Mouse (Mus musculus) frontal cortex, adult (tissue): ENCODE results near the gene Fam47e.
"Not testable (repeated sequence)": the region's sequence is repeated elsewhere in the genome, so short reads cannot be mapped to it uniquely, and the experiment has no call there.

Experiments
- ATAC-seq: cut with Nextera tagmentation; 2 replicates; pipeline ENCODE4 v1.9.2; 2017; ENCODE audit warnings: mild to moderate bottlenecking, moderate library complexity, mixed read lengths; ENCODE audit not compliant: low TSS enrichment

Fam47e gene

DNA sequence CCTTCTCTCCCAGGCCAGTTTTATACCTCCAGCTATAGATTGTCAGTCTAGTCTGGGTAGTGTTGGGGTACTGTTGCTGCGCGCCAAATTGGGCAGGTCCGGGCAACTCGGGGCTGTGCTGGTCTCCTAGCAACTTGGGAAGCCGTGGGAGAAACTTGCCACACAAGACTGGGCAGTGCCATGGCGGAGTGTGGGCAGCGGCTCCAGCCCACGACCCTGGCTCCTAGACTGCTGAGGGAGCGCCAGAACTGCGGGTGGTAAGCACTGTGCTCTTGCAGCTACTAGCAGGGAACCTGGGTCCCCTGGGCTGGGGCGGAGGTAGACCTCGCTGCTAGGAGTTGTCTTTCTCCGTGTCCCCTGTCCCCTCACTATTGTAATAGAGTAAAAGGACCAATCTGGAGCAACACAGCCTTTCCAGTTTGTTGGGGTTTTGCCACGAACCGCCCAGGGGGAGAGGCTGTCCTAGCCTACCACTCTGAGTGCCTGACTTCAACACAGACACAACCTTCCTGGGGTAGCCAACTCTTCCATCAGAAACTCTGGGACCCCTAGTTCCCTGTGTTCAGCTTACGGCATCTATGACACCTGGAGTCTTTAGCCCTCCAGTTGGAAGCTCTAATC is at the start of gene Fam47e:
TSS of gene Fam47e (plus strand) at position 179 of the 621 bp plus-strand sequence.
- ATAC-seq, result peak; percentile 92

DNA sequence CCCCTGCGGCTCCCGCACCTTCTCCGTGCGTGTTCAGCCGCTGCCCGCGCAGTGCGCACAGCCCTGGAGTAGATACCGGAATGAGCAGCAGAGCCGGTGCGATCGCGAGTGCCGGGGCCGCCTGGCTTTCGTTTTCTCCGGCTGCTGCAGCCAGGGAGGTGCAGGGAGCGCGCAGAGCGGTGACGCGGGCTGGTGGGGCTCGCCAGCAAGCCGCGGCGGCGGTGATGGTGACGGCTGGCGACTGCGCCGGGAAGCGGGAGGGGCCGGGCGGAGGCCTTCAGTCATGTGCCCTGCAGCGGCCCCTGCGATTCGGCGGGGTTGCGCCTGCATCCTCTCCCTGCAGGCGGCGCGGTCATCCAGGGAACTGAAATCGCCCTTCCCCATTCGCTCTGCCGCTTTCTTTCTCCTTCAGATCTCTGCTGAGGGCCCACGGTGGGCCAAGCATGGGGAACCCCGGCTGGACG is 49.4 kb upstream of the Fam47e start:
- peak; percentile 94 for ATAC-seq

DNA sequence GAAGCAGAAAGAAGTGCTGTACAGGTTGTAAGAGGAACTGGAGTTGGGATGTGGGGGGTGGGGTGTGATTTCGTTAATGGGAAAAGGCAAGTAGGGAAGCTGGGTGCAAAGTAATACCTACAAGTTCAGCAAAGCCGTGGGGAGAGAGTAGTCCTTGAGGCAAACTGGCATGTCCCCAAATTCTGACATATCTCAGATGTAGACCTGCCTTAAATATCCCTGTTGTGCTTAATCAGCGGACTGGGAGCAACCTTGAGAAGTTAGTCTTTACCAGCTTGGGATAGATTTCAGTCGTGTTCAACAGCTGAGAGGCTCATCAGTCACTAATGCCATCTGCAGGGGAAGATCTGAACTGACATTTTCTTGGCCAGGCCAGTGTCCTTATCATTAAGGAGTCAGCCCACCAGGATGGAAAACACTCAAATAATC is 48.6 kb upstream of the Fam47e start:
- 0 out of 2 replicates have a peak, but pooled peaks have one; percentile 3 for ATAC-seq

DNA sequence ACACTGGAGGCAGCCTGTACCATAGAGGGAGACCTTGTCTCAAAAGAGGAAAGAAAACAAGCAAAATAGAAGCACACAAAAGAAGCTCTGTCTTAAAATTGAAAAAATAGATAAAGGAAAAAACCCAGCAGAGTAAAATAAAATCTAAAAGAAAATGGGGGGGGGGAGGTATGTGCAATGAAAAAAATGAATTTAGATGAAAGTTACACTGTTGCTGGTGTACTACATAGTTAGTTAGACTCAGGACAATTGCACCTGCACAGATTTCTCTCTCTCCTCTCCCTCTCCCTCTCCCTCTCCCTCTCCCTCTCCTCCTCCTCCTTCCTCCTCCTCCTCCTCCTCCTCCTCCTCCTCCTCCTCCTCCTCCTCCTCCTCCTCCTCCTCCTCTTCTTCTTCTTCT is 48.1 kb upstream of the Fam47e start, which contains the start of gene Scarb2:
TSS of gene Scarb2 (minus strand) at position 101 of the 400 bp plus-strand sequence.
- no peak for ATAC-seq

DNA sequence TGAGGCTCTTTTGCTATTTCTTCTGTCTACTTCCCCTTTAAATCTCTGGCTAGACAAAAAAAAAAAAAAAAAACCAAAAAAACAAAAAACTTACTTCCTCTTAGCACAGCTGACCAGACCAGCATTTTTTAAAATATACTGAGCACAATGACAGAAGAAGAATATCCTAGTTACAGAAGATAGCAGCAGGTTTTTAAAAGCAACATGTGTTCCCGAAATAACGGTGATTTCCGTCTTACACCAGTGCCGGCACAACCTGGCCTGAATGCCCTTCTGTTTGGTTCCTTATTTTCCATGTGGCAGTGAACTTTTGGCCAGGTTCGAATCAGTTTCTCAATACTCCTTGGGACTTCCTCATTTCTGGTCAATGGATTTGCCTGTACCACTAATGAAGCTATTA is 46.0 kb upstream of the Fam47e start:
- ATAC-seq, result no peak

DNA sequence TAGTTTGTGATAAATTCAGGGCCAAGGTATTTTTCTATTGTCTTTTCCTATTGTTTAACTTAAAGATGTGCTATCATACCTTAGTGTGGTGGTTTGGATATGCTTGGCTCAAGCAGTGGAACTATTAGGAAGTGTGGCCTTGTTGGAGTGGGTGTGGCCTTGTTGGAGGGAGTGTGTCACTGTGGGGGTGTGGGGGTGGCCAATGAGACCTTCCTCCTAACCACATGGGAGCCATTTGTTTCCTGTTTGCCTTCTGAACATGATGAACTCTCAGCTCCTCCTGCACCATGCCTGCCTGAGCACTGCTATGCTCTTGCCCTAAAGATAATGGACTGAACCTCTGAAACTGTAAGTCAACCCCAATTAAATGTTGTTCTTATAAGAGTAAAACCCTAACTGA is 43.6 kb upstream of the Fam47e start:
- ATAC-seq, result no peak

DNA sequence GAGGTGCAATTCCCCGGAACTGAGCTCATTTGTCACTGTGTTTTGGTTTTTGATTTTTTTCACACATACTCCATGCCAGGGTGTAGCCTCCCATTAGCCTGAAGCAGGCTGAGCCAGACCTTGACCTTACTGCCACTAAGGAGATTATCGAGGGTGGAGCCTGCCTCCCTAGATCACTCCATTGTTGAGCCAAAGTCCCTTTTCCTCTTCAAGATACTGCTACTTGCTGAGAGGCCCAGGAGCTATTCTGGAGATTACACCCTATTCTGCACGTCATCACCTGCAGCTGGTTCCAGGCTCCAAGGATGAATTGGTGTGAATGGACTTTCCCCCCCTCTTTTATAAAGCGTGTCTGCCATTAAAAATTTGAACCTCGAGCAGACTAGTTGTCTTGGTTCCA is 42.8 kb upstream of the Fam47e start:
- ATAC-seq, result no peak

DNA sequence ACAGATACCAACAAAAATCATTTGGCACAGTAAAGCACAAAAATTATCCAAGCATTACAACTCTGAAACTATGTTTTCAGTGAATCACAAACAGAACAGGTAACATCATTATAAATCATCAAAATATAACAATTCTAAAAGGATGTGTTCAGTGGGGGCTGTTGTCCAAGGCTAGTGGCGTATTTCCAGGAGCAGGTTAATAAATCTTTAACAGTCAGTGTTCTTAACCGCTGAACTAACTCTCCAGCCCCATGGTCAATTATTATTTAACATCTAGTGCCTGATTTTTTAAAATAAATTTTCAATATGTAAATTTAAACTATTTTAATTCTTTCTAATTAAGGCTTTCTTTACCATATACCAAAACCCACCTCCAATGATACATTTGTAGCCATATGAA is 33.7 kb upstream of the Fam47e start:
- not testable (repeated sequence) for ATAC-seq

DNA sequence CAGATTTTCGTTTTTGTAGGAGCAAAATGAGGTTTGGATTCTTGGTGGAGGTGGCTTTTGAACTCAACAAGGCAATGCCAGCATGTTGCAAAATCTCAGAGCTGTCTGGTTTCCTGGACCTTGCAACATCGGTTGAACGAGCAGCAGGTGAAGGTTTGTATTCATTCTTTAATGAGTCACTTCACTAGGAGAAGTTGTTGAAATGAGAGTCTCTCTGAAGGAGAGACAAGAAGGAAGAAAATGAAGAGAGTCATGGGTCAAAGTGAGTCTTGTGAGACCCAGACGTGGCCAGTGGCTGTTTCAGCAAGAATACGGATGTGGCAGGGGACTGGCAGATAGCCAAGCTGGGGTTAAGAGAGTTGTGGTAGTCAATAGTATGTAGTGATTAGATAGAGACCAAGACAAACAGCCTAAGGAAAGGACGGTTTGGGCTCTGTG is 30.0 kb upstream of the Fam47e start:
- ATAC-seq, result no peak

DNA sequence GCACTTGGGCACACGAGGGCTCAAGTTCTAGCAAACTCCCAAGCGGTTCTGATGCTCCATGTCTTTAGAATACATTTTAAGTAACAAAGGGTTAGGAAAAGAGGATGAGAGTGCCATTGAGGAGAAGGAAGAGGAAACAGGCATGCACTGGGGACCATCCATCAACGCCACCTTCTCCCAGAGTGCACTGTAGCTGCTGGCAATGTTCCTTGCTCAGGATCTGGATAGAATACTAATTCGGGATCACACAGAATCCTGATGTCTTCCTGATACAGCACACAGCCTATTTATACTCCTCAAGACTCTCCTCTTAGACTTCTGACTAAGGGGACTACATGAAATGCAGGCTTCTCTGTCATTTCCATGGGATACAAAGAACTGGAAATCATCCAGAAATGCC is 15.2 kb upstream of the Fam47e start:
- no peak for ATAC-seq

DNA sequence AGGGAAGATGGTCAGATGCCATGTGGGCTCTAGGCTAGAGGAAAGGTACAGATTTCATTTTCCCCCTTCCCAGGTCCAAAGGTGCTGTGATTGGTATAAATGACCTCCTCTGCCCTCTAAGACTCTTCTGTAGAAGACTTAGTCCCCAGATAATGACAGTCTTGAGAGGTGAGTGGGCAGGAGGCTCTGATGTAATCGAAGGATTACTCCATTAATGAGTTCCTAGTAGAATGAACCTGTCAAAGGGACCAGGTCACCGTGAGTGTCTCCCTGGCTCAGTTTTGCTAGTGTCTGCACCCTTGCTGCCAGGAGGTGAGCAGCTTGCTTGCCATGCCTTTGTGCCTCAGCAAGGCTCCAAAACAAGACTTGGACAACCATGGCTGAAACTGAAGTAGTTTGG is 2.3 kb upstream of the Fam47e start:
- no peak for ATAC-seq

DNA sequence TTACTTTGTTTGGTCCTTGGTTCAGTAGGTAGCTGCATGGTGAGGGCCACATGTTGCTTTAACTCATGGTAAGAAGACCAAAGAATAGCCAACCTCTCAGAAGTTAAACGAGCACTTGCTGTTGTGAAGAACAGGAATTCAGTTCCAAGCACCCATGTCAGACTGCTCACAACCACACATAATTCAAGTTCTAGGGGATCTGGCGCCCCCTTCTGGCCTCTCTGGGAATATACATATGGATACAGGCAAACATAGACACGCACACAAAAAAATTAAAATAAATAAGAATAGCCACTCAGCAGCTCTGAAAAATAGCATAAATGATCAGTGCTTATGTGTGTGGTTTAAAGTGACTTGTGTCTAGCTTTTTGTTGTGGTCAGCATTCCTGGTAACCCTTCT is 930 bp upstream of the Fam47e start:
- ATAC-seq, result no peak

DNA sequence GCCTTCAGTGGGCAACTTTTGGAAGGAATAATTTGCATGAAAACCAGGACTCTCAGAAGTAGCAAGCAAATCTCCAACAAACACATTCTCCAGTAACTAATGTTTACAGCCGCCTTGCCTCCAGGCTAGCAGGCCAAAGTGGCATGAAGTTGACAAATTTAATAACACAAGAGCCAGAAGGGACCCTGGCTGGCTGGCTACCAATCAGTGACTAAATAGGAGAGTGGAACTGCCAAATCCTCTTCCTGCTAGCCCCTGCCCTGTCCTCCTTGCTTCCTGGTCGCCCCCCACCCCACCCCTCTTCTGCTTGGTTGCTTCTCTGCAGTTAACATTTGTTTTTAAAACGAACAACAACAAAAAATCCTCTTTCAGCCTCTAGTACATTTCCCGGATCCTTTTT is 426 bp upstream of the Fam47e start:
- ATAC-seq, result no peak

DNA sequence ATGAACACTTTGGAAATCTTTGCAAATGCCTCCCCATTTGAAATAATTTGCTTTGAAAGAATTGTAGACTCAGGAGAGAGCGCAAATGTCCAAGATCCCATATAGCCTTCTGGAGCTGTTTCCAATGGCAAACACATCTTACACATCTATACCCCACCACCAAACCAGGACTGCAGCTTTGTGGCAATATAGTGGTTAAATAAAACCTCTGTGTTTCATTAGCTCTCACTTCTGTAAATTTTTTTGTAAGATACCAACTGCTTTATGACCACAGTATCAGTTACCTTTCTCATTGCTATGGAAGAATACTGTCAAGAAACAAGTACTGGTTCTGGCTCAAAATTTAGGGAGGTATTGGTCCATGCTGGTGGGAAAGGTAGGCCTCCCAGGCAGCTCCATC is 1.0 kb downstream of the Fam47e start:
- ATAC-seq, result no peak

DNA sequence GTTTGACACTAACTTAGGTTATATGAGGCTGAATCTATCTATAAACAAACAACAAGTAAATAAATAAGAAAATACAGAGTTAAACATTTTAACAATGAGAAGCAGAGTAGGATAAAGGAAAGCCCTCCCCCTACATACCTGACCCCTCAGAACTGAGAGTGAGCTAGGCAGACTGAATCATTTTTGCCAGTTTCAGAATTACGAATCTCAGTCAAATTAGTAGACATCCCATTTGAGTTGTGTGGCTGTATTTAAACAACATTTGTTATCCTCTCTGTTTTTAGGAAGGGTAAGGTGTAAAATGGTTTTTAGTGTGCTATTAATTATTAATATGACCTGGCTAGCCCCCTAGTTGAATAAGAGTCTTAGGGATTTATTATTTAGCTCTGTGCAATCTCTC is 2.6 kb downstream of the Fam47e start:
- ATAC-seq, result no peak

DNA sequence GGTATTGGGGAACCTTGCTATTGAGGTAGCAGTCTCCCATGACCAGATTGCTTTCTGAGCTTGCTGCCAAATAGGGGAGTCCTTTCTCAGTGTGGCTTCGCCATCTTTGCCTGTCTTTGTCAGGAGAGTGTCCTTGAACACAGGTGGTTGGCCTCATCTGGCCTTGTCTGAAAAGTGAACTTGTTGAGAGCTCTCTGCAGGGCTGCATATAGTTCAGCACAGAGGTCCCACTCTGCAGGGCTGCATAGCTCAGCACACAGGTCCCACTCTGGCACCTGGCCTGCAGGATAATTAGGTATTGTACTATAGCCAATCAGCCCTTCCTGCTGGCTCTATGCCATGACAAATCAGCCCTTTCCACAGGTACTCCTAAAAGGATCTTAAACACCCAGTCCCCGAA is 5.3 kb downstream of the Fam47e start:
- no peak for ATAC-seq

DNA sequence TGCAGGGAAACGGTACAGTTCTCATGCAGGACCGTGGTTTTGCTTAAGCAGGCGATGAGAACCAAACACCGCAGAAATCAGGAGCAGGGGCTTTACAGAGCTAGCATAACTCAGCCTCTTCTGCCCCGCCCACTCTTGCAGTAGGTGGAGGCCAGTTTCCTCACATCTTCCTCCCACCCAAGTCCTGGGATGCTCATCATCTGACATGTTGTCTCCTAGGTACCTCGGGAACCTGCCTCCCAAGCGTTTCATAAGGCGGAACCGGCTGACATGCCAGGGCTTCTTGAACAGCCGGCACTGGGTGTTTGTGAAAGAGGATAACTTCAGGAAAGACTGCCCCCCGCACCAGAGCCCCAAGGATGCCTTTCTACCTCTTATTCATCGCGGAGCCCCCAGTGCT is 7.1 kb downstream of the Fam47e start:
- peak; percentile 72 for ATAC-seq

DNA sequence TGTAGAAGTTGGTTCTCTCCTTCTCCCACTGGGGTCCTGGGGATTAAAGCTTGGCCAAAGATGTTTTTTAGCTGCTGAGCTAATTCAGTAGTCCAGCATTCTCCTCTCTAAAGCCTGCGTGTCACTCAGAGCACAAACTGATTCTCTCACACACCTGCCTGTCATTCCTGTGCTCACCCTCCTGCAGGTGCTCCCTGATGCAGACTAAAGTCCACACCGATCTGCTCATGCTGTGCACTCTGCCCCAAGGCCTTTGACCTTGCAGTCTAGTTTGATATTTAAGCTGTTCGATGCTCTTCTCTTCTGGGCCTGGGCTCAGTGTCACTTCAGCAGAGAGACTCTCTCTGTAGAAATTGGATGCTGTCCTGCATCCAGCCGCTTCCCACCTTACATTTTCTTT is 16.4 kb downstream of the Fam47e start:
- ATAC-seq, result no peak

DNA sequence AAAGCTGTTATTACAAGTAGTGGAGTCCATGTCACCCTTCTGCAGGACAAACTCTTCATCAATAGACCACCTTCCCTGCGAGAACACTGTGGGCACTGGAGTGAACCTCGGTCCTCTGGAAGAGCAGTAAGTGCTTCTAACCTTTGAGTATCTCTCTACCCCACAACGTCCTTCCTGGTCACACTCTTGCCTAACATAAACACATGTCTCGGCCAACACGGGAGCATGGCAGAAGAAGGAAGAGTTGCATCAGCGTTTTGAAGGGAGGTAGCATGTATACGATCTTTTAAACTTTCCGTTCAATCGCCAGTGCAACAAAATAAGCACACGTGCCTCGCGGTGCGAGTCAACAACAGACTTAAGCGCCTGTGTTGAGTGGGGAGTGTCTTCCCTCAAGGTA is 24.7 kb downstream of the Fam47e start:
- ATAC-seq, result no peak

DNA sequence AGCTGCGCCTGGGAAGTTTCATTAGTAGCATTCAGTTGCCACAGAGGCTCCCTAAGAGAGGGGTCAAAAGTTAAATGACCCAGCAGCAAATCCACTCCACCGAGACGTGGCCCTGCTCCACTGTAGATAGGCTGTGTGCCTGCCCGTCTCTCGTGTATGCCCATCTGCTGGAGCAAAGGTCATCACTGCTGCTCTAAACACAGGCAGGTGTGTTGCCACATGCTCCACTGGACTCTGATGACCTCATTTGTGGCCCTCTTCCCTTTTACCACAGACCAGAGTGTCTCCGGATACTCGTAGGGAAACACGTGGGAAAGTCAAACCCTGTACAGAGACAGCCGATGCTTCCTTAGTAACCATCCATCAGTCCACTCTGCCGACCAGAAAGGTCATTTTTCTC is 31.1 kb downstream of the Fam47e start:
- ATAC-seq, result no peak

DNA sequence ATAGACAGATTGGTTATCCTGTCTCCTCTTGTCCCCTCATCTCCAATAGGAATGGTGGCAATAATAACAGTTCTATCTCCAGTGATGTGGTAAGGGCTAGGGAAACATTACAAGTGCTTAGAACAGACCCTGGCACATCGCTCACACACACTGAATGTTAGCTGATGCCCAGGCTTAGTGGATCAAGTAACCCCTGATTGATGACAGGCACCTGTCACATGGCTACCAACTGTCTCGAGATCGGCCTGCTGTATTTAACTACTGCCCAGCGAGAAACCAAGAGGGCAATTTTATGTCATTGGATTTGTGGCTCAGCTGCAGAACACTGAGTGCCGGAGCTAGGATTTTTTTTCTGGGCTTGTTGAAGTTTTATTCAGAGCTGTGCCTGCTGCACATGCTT is 40.2 kb downstream of the Fam47e start:
- ATAC-seq, result no peak

DNA sequence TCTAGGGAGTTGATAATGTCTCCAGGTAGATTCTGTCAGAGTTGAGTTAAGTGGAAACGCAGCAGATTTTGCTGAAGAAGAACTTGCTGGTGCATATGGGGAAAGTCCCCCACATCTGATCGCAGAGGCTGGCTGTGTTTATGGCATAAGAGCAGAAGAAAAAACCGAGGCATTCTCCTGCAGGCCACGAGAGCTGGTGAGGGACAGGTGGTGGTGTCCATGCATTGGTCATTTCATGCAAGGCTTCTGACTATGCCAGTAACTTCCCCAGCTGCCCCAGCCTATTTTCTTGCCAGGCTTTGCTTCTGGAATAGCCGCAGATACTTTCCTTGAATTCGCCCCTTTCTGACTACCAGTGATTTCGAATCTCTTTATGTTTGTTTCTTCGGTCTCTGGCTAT is 42.0 kb downstream of the Fam47e start:
- no peak for ATAC-seq

DNA sequence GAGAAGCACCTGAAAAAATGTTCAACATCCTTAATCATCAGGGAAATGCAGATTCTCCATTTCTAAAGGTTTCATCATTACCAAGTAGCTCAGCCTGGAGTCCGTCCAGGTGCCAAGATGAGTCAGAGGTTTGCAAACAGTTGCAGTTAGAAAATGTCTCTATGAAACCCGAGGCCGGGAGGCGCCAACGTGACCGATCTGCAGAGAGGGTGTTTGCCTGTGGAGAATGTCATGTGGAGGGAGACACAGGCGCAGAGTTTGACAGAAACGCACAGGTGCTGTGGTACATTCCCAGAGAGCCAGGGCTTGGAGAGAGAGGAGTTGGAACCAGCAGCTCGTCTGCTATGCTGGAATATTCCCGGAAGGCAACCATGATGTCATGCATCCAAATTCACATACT is 44.2 kb downstream of the Fam47e start:
- peak; percentile 65 for ATAC-seq
